Mouse (Mus musculus): ENCODE data around the gene Sbno2.

Sbno2 gene

GRCm38 (mm10) chr10:80019471-80020131 lies 85.8 kb downstream of the Sbno2 start:
- DNase-seq (ENCODE audit: extremely low spot score, low spot score): peak; percentile 62

- DNase-seq (ENCODE audit: extremely low spot score, low spot score): peak; percentile 53
These were observed 86.6 kb downstream of the Sbno2 start for GRCm38 (mm10) chr10:80018739-80019297.

- DNase-seq (ENCODE audit: extremely low spot score, low spot score): no peak
These were observed 87.6 kb downstream of the Sbno2 start for GRCm38 (mm10) chr10:80017771-80018170.

GRCm38 (mm10) chr10:80017361-80017760 lies 88.0 kb downstream of the Sbno2 start:
- DNase-seq (ENCODE audit: extremely low spot score, low spot score): no peak

GRCm38 (mm10) chr10:80016931-80017330 lies 88.4 kb downstream of the Sbno2 start:
- DNase-seq (ENCODE audit: extremely low spot score, low spot score): no peak

GRCm38 (mm10) chr10:80016511-80016910 lies 88.9 kb downstream of the Sbno2 start, which contains the start of gene Arhgap45:
Gene Arhgap45 (plus strand): TSS chr10:80016653.
- DNase-seq (ENCODE audit: extremely low spot score, low spot score): no peak

GRCm38 (mm10) chr10:80015583-80015982 lies 89.8 kb downstream of the Sbno2 start:
- no peak for DNase-seq (ENCODE audit: extremely low spot score, low spot score)

GRCm38 (mm10) chr10:80014484-80015290 lies 90.7 kb downstream of the Sbno2 start:
- DNase-seq (ENCODE audit: extremely low spot score, low spot score): no peak

- DNase-seq (ENCODE audit: extremely low spot score, low spot score): no peak
These were observed 91.8 kb downstream of the Sbno2 start for GRCm38 (mm10) chr10:80013609-80014008.

GRCm38 (mm10) chr10:80011740-80012139 lies 93.6 kb downstream of the Sbno2 start:
- no peak for DNase-seq (ENCODE audit: extremely low spot score, low spot score)

Measured in neural tube, embryonic 10.5 days (tissue).